Mouse (Mus musculus) retina, adult 2 months (tissue): ENCODE data around the gene Mgst3.

Source experiments
- DNase-seq: peaks from one replicate; pipeline ENCODE4 v3.0.0-alpha.2; 2012; ENCODE audit warnings: low read depth, low spot score

Mgst3 gene

GRCm38 (mm10) chr1:167393683-167394492 is at the start of gene Mgst3:
Gene Mgst3, minus strand, starts transcription at chr1:167393841.
- DNase-seq: peak; percentile 93

- peak; percentile 72 for DNase-seq
Observed at GRCm38 (mm10) chr1:167438231-167438885, 44.7 kb upstream of the Mgst3 start.

GRCm38 (mm10) chr1:167437091-167437490 is 43.5 kb upstream of the Mgst3 start:
- no peak for DNase-seq

- no peak for DNase-seq
Observed at GRCm38 (mm10) chr1:167436186-167436975, 42.7 kb upstream of the Mgst3 start.

- DNase-seq: no peak
Observed at GRCm38 (mm10) chr1:167434931-167435330, 41.3 kb upstream of the Mgst3 start.

GRCm38 (mm10) chr1:167430976-167431676 is 37.5 kb upstream of the Mgst3 start:
- no peak for DNase-seq

- no peak for DNase-seq
Observed at GRCm38 (mm10) chr1:167426681-167427080, 33.0 kb upstream of the Mgst3 start.

DNA sequence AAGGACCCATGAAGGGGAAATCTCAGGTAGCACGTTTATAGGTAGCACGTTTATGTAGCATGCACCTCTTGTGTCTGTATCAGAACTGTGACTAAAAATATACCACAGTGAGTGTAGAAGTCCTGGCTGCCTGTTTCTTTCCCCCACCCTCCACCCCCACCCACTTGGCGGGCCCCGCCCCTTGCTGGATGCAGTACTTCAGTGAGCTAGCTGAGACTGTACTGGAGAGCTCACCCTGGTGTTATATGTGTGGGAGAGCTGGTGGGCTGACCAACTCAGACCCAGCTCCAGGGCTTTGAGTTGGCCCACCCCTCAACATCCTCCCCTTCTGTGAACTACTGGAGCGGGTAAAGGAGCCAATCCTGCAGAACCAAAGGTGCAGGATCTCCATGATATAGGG is 31.9 kb upstream of the Mgst3 start:
- no peak for DNase-seq

GRCm38 (mm10) chr1:167422501-167423240 is 29.0 kb upstream of the Mgst3 start:
- DNase-seq: no peak

- peak; percentile 36 for DNase-seq
Observed at GRCm38 (mm10) chr1:167414846-167415245, 21.2 kb upstream of the Mgst3 start.

GRCm38 (mm10) chr1:167411991-167412715 is 18.5 kb upstream of the Mgst3 start:
- no peak for DNase-seq

DNA sequence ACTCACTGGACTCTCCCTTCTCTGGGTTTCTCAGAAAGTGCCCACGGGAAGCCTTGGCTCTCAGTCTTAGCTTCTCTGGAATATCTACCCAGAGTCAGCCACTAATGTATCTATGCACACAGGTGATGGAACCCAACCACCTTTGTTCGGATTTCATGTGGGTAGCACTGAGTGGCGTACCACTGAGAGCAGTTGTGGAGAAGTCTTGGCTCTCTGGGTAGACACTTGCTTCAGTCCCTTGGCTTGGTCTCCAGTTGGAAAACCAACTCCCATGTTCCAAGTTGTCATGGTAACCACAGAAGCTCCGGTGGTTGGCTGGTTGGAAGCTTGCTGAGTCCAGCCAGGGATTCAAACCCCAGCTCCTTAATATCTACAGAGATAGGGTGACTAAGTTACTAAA is 16.0 kb upstream of the Mgst3 start:
- DNase-seq: no peak

DNA sequence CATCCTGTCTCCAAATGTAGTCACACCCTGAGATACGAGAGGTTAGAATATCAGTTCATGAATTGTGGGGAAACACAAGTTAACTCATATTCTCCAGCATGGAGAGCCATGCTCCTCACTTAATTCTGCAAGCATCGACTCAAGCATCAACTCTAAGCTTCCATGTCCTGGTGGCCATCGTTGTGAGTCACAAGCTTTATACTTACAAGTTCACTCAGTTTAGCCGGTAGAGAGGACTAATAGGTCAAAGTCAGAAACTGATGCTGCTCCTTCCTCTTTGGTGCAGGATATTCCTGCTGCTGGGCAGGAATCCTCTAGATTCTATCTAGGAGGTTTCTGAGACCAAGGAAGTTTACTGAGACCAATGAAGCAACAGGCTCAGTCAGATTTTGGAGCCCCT is 11.6 kb upstream of the Mgst3 start:
- DNase-seq: no peak

GRCm38 (mm10) chr1:167393281-167393680 is 360 bp downstream of the Mgst3 start:
- DNase-seq: no peak

GRCm38 (mm10) chr1:167392687-167393086 is 954 bp downstream of the Mgst3 start:
- DNase-seq: no peak

- no peak for DNase-seq
Observed at GRCm38 (mm10) chr1:167392031-167392640, 1.5 kb downstream of the Mgst3 start.

DNA sequence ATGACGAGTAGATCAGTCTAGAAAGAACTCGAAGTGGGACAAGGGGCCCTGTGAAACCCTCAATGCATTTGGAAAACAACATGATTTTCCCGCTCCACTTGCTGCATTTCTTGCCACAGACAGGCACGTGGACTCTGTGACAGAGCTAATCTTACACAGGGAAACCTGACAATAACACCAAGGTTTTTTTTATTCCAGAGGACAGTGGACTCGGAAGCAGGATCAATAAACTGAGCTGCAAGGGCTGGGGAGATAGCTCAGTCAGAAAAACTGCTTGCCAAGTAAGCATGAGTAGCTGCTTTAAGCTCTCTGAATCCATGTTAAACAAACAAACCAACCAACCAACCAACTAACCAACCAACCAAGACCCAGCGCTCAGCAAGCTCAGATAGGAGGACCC is 2.4 kb downstream of the Mgst3 start:
- DNase-seq: no peak

- DNase-seq: no peak
Observed at GRCm38 (mm10) chr1:167390381-167390780, 3.3 kb downstream of the Mgst3 start.

GRCm38 (mm10) chr1:167389584-167389983 is 4.1 kb downstream of the Mgst3 start:
- DNase-seq: no peak

GRCm38 (mm10) chr1:167388571-167388970 is 5.1 kb downstream of the Mgst3 start:
- no peak for DNase-seq
